Mouse (Mus musculus) MEL (cell line): ENCODE data around the gene Stk11.

Source experiments
- CTCF ChIP-seq, 3 experiments: IDR thresholded peaks in 2 of 3; conservative IDR thresholded peaks in 1 of 3; 2 replicates each; pipeline ENCODE4 v1.5.1; 2011 to 2012; ENCODE audit warnings: low read length in 3 of 3, low read depth in 2 of 3, mild to moderate bottlenecking in 2 of 3, improper control_type of control experiment in 1 of 3, inconsistent platforms in 1 of 3, mixed read lengths in 1 of 3, moderate library complexity in 1 of 3; ENCODE audit not compliant: control insufficient read depth in 1 of 3, insufficient read depth in 1 of 3, poor library complexity in 1 of 3, severe bottlenecking in 1 of 3
- POLR2AphosphoS2 ChIP-seq: IDR thresholded peaks from 2 replicates; pipeline ENCODE4 v1.6.1; 2011; ENCODE audit warnings: low read length, improper control_type of control experiment

DNA sequence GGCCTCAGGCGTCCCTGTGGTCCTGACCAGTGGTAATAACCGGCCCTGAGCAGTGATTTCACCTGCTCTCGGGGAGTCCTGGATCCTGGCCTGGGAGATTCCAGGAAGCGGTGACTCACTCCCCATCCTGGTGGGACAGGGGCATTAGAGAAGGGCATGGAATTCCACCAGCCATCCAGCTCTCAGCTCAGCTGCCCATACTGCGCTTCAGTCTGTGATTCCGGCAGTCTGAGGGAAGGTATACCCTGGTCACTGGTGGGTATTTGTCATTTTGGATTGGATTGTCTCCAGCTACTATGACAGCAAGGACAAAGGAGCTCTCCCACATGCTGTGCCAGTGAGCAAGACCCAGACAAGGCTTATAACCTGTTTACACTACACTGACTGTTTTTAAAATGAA lies 7.9 kb upstream of the Stk11 start:
- TF ChIP-seq POLR2AphosphoS2: no peak
- no peak for TF ChIP-seq CTCF (IDR thresholded peaks at IDR 0.05 in 2 of 3, conservative IDR thresholded peaks at IDR 0.05 in 1 of 3; ENCODE audit: control insufficient read depth in 1 of 3, insufficient read depth in 1 of 3, low read depth in 2 of 3, low read length in 3 of 3, poor library complexity in 1 of 3, severe bottlenecking in 1 of 3)
